Mouse (Mus musculus) natural killer cell, adult 2 months (primary cell): ENCODE measurements around the gene Gid8.
"Not testable (repeated sequence)": the region's sequence is repeated elsewhere in the genome, so short reads cannot be mapped to it uniquely, and the experiment has no call there.

Source experiments
- DNase-seq, 2 experiments: peaks; one replicate each; pipeline ENCODE4 v3.0.0; 2022; ENCODE audit warnings: low spot score in 2 of 2

Gene Gid8

DNA sequence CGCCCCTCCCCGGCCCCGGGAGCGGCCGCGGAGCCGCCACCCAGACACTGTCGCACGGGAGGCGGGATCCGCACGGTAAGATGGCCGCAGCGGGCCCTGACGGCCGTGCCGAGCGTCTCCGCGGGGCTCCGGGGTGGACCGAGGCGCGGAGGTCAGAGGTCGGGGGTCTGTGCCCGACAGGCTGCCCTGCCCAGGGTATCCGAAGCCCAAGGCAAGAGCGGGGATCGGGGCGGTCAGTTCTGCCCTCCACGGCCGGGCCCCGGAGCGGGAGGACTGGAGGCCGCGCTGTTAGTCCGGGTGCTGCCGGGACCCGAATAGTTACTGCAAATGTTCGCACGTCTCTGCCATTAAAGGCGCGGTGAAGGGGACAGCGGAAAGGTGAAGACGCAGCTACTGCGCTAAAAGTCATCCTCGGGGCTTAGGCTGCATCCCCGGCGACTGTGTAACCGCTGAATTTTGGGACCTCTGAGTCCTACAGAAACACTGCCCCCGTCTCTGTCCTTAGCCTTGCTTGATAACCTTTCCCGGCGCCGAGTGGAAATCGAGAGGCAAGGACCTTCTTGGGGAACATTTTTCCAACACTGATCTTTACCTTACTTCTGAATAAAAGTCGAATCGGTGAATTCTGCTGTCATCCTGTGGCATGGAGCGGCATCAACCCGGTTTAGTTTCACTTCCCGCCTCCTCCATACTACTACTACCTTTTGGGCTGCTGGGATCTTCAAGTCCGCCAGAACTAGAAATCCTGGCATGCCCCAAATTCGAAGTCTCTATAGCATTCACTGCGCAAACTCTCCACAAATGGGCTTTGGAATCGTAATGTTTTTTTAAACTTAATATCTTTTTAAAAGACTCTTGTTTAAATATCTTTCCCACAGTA lies 599 bp downstream of the Gid8 start:
- DNase-seq: no peak

DNA sequence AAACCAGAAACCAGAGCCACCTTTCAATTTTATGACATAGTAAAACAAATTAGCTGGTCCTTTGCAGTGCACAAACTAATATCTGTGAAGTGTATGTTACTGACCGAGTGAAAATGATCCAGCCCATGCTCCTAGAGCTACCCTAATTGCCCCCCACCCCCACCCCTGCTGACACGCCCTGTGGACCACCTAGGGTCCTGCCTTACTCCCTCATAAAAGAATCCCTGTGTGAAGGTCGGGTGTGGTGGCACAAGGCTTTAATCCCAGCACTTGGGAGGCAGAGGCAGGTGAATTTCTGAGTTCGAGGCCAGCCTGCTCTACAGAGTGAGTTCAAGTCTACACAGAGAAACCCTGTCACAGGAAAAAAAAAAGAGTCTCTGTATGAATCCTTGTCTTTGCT lies 1.6 kb downstream of the Gid8 start:
- no peak for DNase-seq

DNA sequence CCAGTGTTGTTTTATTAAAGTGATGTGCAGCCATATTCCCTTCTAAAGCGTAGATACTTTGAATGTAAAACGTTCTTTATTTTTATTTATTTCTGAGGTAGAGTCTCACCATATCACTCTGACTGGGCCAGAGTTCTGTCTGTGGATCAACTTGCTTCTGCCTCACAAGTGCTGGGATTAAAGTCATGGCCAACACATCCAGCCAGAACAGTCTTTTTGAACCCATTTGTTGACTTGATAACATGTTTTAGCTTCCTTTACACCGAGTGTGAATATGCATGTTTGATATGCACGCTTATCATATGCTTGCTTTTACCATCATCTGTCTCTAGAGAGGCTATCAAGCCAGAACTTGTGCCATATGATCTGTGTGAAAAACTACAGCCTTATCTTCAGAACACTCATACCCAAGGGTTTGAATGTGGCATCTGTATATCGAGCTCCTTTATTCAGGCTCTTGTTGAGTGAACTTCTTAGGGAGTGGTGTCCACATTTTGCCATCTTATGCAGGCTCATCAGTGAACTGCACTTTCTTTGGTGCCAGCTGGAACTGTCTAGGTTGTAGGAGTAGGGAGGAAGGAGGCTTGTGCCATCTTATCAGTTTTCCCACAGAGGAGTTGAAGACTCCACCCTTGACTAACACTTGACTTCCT lies 2.2 kb downstream of the Gid8 start:
- DNase-seq: no peak

DNA sequence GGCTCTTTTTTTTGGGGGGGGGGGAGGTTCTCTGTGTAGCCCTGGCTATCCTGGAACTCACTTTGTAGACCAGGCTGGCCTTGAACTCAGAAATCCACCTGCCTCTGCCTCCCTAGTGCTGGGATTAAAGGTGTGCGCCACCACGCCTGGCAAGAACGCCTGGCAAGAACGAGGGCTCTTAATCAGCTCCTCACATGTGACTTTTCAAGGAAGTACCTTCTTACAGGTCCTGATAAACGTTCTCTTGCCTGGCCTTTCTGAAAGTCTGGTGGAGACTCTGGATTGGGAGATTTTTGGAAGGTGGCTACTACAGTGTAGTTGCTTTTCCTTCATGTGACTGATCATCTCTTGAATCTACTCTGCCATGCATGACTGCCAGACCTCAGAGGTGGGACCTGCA lies 12.8 kb downstream of the Gid8 start:
- not testable (repeated sequence) for DNase-seq

DNA sequence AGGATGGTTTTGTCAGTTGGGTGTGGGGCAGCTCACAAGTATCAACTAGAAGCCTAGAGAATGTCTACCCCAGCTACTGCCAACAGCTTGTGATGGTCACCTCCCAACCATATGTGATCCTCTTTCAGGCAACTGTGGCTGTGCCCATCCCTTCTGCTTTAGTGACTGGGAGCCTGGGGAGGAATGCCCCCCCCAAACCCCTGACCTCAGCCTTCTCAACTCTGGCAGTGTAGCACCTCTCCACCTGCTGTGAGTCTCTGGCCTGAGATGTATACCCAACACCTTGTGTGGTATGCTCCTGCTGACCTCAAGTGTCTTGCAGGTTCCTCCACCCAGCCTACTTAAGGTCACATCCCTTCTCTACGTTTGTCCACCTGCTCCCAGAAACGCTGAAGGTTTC lies 13.9 kb downstream of the Gid8 start:
- no peak for DNase-seq

DNA sequence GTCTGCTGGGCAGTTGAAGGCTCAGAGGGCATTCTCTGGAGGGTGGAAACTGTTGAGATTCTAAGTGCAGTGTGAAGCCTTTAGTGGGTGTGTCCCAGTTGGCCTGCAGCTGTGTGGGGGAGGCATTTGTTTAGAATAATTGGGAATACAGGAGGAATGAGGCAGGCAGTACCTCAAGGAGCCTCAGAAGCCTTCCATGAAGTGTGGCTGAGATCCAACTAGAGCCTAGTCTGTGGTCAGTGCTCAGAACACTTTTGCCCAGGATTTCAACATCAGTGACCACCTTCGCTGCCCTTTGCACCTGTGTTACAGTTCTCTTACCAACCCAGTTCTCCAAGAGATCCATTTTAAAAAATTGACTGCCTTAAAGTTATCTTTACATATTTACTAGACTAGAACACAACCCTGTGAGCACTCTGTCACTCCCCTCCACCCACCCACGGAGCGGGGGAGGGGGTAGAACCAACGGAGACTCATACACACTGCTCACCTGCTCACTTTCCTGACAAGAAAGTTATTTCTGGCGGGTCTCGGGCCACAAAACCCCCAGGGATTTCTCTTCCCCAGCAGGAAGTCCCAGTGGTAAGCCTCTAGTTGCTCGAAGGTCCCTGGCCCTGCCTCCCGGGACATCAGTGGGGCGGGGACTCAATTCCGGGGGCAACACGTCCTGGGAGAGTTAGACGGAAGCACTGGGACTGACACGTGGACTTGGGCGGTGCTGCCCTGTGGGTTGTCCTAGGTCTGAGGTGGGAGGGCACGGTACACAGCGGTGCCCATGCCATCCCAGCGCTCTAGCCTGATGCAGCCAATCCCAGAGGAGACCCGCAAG lies 14.9 kb downstream of the Gid8 start, which contains the start of gene Slc17a9:
Gene Slc17a9 (plus strand): TSS at position 679 of the 829 bp plus-strand sequence.
- peak; percentile 29 to 57 for DNase-seq

DNA sequence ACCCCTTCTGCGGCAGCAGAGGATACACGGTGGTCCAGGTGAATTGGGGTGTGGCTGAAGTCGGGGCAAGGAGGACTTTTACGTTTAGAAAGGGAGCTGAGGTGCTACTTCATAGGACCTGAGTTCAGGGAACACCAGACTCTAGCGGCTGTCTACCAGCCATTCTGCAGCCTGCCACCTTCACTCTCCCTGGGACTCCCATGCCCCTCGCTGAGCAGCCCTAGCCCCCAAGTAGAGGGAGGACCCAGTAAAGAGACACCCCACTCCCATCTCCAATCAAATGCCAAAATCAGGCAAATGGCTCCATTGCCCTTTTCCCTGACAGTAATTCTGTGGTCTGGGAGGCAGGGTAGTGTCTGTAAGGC lies 15.5 kb downstream of the Gid8 start:
- no peak for DNase-seq

DNA sequence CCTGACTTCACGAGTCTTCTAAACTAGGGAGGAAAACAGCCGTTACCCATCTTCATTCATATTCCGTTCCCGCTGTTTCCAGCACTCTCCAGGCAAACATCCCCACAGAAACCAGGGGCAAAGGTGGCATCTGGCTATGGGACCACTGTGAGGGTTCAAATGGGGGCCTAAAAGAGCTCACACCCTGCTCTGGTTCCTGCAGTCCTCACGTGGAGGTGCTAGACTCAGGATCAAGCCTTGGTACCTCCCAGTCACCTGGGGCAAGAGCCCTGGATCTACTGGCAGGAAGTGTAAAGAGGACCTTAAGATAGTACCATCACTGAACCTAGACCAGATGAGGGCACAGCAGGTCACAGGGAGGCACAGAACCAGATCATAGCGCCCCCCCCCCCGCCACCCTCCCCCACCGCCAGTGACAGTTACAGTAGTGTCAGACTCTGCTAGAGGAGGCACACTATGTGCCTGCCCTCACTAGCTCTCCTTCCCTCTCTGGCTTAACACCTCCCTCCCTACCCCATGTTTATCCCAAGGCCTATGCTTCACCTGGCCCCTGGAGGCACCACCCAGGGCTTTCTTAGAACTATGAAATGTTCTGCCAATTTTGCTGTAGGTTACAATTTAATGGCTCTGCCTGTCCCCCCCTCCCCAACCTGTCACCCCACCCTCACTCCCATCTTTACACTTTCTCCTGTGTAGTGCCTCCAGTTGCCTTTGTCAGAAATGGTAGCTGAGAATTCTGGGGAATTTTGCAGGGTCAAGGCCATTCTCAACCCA lies 16.1 kb downstream of the Gid8 start:
- DNase-seq: no peak

DNA sequence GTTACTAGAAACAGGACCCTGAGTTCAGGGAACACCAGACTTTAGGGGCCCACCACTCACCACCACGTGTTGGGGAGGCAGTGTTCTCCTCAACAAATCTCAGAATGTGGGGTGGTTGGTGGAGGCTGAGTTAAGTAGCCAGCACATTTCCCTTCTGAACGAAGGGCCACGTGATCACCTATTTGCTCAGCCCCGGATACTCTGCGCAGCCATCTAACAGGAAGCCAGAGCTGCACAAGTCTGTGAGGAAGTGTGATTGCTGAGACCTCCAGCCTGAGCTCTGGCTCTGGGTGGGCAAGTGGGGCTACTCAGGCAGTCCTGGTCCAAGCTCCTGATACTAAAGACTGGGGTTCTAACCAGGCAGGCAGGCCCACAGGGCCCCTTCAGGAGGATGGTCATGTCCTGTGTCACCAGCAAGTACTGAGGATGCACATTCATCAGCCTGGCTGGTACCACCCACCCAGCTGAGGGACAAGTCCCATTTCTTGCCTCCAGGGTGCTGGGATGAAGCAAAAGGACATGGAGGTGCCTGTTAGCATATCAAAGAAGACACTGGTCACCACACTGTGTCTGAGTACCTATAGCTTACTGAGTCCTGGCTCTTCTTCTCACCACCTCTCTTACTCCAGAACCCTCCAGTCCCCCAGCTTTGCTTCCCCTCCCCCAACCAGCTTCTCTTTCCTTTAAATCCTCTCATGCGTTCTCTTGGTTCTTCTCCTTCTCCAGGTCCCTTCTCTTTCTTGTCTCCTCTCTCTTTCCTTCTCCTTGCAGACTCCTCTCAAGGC lies 16.9 kb downstream of the Gid8 start:
- peak; percentile 63 to 74 for DNase-seq

DNA sequence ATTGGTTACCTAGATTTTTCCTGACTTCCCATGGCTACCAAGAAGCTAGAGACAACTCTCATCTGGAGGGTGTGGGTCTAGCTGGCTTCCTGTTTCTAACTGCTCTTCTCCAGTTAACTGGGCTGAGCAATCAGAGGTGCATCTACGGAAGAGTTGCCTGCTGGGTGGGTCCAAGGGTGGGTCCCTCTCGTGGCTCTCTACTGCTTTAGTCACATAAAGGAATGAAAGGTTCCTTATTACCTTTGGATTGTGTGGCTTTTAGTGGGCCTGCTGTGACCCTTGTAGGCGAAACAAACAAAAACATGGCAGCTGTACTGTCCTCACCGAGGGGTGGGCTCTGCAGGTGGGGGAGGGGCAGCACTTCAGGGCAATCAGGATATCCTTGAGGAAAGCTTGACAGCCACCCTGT lies 17.7 kb downstream of the Gid8 start:
- no peak for DNase-seq

DNA sequence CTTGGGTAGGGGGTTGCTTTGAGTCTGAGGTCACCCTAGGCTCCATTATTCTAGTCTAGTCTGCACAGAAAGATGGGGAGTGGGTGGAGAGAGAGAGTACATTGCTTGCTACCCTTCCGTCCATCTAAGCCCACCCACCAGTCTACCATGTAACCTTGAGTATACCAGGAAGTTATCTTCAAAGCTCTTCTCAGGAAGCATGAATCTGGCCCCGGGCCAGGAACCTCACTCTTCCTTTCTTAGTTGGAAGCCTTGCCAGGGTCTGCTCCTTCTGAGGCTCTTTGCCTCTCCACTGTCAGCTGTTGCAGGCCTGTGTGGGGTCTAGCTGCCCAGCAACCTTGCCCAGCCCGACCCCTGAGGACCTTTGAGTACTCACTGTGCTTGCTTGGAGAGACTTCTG lies 21.1 kb downstream of the Gid8 start:
- DNase-seq: no peak

DNA sequence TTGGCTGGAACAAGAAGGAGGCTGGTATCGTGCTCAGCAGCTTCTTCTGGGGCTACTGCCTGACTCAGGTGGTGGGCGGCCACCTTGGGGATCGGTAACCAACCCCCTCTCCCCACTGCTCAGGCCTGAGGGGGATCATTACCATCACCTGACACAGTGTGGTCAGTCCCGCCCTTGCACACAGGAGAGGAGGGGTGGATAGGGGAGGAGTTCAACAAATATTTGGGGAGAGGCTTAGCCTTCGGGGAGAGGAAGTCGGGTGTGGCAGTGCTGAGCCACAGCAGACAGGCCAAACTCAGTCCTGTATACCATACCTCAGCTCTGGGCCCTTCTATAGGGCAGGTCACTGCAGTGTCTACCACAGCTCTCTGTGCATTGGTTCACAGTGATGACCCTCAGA lies 22.1 kb downstream of the Gid8 start:
- no peak for DNase-seq

DNA sequence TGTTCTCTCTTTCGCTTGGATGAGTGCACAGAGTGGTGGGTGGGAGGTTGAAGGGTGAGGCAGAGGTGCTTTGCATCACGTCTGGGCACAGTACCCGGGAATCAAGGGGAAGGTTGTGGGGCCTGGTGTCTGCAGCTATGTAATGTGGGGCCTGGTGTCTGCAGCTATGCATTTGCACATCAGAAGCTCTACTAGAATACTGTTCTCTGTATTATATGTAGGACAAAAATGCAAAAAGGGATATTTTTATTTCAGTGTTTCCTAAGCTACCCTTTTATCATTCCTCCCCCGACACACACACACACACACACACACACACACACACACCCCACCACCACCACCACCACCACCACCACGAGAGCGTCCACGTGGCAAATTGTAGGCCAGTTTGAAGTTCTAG lies 25.3 kb downstream of the Gid8 start:
- no peak for DNase-seq

DNA sequence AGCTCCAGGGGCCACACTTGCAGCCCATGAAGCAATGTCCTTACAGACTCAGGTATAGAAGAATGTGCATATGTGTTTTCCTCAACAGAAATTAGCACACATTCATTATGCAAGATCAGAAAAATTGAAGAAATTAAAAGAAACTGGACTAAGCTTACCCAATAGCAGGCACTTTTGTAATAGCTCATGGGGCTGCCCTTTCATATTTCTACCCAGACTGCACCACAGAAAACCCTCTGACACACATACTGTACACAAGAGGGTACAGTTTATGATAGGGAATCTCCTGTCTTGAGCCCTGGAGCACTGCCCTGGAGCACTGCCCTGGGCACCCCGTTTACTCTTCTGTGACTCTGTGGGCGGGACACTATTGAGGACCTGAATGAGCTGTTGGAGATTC lies 28.1 kb downstream of the Gid8 start:
- no peak for DNase-seq

DNA sequence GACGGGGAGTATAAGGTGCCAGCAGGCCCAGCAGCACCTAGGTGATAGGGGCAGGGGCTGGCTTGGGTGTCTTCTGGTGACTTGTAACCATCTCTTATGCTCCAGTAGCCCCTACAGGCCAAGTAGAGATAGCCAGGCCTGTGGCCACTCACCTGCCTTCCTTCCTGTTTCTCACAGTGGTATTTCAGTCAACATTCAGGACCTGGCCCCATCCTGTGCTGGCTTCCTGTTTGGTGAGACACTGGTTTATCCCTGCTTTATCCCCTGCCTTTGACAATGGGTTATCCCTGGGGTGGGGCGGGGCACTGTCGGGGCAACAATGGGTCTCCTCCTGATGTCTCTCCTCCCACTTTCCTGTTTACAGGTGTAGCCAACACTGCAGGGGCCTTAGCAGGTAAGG lies 30.4 kb downstream of the Gid8 start:
- DNase-seq: peak in 1 of 2 experiments; percentile 20

DNA sequence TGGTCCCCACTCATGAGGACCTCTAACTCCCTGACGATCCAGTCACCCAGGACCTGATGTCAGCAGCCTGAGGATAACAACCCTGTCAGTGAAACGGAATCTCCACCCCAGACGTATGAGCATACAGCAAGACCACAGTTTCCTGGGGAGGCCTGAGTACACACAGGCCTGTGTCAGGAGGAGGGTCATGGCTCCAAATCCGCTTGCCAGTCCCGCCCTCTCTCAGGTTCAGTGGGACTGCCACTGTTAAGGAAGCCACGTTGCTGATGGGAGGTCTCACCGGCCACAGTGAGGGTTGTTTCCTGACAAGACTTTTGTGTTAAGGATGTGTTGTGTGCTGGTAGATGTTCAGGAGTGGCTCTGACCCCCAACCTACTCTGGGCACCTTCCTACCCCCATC lies 31.5 kb downstream of the Gid8 start:
- no peak for DNase-seq

DNA sequence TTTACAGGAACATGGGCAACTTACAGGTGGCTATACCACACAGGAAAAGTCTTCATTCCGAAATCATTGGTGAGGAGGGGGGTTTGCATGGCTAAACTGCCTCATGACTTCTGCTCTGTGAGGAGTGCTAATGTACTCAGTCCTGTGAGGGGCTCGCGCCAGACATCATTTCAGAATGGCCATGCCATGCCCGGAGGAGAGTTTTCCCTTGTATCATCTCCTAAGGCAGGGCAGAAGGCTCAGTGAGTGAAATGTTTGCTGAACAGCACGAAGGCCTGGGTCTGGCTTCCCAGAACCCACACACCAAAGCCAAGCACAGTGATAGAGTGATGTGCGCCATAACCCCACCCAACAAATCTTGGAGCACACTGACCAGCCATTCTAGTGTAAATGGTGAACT lies 32.9 kb downstream of the Gid8 start:
- no peak for DNase-seq

DNA sequence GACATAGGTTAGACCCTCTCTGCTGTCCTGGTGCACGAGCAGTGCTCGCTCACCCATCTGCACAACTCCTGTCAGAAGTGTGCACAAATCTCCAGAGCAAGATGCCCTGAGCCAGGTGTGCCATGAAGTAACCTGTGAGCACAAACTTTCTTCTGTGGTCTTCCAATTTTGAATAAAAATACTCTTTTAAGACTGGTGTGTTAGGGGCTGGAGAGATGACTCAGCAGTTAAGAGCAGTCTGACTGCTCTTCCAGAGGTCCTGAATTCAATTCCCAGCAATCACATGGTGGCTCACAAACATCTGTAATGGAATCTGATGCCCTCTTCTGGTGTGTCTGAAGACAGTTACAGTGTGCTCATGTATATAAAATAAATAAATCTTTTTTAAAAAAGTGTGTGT lies 33.4 kb downstream of the Gid8 start:
- no peak for DNase-seq

DNA sequence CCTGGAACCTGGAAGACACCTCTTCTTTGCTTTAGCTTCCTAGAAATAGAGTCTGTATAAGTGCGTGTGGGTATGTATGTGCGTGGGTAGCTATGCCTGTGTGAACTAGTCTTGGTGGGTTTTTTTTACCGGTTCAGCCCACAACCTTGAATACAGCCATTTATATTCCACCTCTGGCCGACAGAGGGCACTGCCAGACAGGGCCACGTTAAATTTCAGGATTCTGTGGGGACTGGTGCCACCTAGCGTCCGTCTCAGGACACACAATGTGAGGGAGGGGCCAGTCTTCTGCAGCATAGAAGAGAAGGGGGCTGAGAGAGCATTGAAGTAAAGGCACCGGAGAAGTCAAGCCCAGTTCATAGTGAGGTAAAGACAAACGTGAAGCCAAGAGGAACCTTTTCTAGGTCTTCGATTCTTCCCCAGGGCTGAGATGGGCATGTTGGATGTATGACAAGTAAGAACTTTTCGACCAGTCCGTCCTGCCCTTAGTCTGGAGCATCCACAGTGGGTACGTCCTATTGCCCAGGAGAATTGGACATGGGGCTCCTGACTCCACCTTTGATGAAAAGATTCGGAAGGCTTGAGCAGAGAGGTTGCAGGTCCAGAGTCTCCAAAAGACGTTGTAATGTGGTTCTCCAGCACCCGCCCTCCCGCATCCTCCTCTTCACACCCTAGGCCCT lies 35.5 kb downstream of the Gid8 start:
- DNase-seq: peak; percentile 83 to 89

DNA sequence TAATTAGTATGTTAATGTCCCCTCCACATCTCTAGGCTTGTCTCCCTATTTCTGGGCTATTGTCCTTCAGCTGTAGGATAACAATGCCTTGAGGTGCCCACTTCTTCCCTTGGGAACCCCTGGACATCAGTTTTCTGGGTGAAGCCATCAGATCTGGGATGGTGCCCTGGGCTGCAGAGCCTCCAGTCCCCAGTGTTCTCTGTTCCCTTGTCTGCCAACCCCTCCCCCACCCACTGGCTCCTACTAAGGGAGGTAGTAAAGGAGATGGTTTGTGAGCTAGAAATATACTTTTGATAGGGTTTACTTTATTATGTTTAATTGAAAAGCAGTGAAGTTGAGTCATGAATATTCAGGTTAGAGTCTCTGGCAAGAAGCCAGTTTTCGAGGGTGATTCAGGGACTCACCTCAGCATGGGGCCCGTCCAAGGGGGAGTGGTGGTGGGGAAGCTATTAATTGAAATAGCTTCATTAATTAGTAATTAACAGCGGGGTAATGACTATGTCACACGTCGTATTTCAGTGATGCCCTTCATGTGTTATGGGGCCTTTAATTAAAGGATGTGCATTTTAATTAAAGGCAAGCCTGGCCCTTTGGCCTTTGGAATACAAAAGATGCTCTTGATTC lies 36.8 kb downstream of the Gid8 start:
- DNase-seq: no peak
